Mouse (Mus musculus): ENCODE data around the gene Rabep2.

- TF ChIP-seq CTCF (IDR thresholded peaks at IDR 0.05; ENCODE audit: low read depth, low read length): no peak
- no peak for TF ChIP-seq POLR2A (IDR thresholded peaks at IDR 0.05; ENCODE audit: borderline replicate concordance, low read depth, low read length)
Observed at GRCm38 (mm10) chr7:126430167-126430566, 1.6 kb downstream of the Rabep2 start.
